Mouse (Mus musculus): ENCODE measurements at regions not wholly inside any gene's neighbourhood (a gene's known extent, or its start where the extent isn't known, plus 50 kb on each side); places are given as distances from the start of the nearest gene placed in this dataset.

- H3K27me3 ChIP-seq (replicated peaks): no peaks in the 10 kb centered on the region
- in situ Hi-C loops (cut with MboI; ENCODE audit: low pct_ligation_motif_present, low pct_unique_long_range_greater_than_20kb, low sequenced_read_pairs): no loop called here
- no peak for TF ChIP-seq ETS1 (conservative IDR thresholded peaks at IDR 0.05; ENCODE audit: low read depth, low read length)
- no peak for TF ChIP-seq JUN (IDR thresholded peaks at IDR 0.05; ENCODE audit: insufficient read depth, low read depth, low read length)
- no peak for TF ChIP-seq TBP (conservative IDR thresholded peaks at IDR 0.05; ENCODE audit: low read depth, low read length)
- no peak for TF ChIP-seq BHLHE40 (IDR thresholded peaks at IDR 0.05; ENCODE audit: low read depth, low read length)
- no peak for TF ChIP-seq KAT2A (IDR thresholded peaks at IDR 0.05; ENCODE audit: insufficient replicate concordance, low read length)
- no peak for TF ChIP-seq IRF4 (IDR thresholded peaks at IDR 0.05; ENCODE audit: low read depth, low read length)
- TF ChIP-seq SIN3A (IDR thresholded peaks at IDR 0.05; ENCODE audit: low read length): no peak
- H3K4me2 ChIP-seq (ENCODE audit: insufficient read depth, low read depth, poor library complexity, severe bottlenecking): no peak overlapping the region
- H3K79me2 ChIP-seq (replicated peaks; ENCODE audit: control insufficient read depth, extremely low read depth, insufficient read depth, poor library complexity, severe bottlenecking): no peaks in the 10 kb centered on the region
- no peak overlapping the region for H3K4me3 ChIP-seq (replicated peaks in 1 of 3; ENCODE audit: low read depth in 2 of 3, low read length in 2 of 3, poor library complexity in 1 of 3)
- dilution Hi-C loops (cut with MboI; ENCODE audit: extremely low pct_ligation_motif_present, extremely low pct_unique_long_range_greater_than_20kb, low sequenced_read_pairs): no loop called here
- no peak for DNase-seq (ENCODE audit: extremely low read depth)
- H3K36me3 ChIP-seq (replicated peaks in 1 of 2; ENCODE audit: control insufficient read depth in 1 of 2, insufficient read depth in 1 of 2, low read length in 1 of 2): no peaks in the 10 kb centered on the region
- no peak overlapping the region for H3K27ac ChIP-seq (ENCODE audit: insufficient read depth, low read depth)
- H3K9ac ChIP-seq (ENCODE audit: insufficient read depth, low read depth): no peak overlapping the region
- H3K9me3 ChIP-seq (replicated peaks; ENCODE audit: low read length): no peaks in the 10 kb centered on the region
- no peaks in the 10 kb centered on the region for H3K4me1 ChIP-seq (ENCODE audit: control insufficient read depth in 1 of 2, insufficient read depth in 2 of 2)
Observed at GRCm38 (mm10) chr6:143558046-143558884, 391.2 kb downstream of the Etnk1 start.

GRCm38 (mm10) chr6:143559316-143559715, 392.3 kb downstream of the Etnk1 start:
- no peak overlapping the region for H3K9ac ChIP-seq (ENCODE audit: insufficient read depth, low read depth)
- TF ChIP-seq UBTF (IDR thresholded peaks at IDR 0.05; ENCODE audit: low read depth, low read length) (no peak), RCOR1 (conservative IDR thresholded peaks at IDR 0.05; ENCODE audit: low read depth, low read length) (no peak), MAFK (IDR thresholded peaks at IDR 0.05; ENCODE audit: insufficient replicate concordance, low read length) (no peak)
- H3K36me3 ChIP-seq (replicated peaks in 1 of 2; ENCODE audit: control insufficient read depth in 1 of 2, insufficient read depth in 1 of 2, low read length in 1 of 2): no peaks in the 10 kb centered on the region
- no peaks in the 10 kb centered on the region for H3K9me3 ChIP-seq (replicated peaks; ENCODE audit: low read length)
- H3K4me3 ChIP-seq (replicated peaks in 1 of 3; ENCODE audit: low read depth in 2 of 3, low read length in 2 of 3, poor library complexity in 1 of 3): no peak overlapping the region
- no peak for DNase-seq (ENCODE audit: extremely low read depth)
- no peaks in the 10 kb centered on the region for H3K27me3 ChIP-seq (replicated peaks)
- dilution Hi-C loops (cut with MboI; ENCODE audit: extremely low pct_ligation_motif_present, extremely low pct_unique_long_range_greater_than_20kb, low sequenced_read_pairs): no loop called here
- no peaks in the 10 kb centered on the region for H3K79me2 ChIP-seq (replicated peaks; ENCODE audit: control insufficient read depth, extremely low read depth, insufficient read depth, poor library complexity, severe bottlenecking)
- in situ Hi-C loops (cut with MboI; ENCODE audit: low pct_ligation_motif_present, low pct_unique_long_range_greater_than_20kb, low sequenced_read_pairs): no loop called here
- H3K4me2 ChIP-seq (ENCODE audit: insufficient read depth, low read depth, poor library complexity, severe bottlenecking): no peak overlapping the region
- H3K4me1 ChIP-seq (ENCODE audit: control insufficient read depth in 1 of 2, insufficient read depth in 2 of 2): no peaks in the 10 kb centered on the region
- H3K27ac ChIP-seq (ENCODE audit: insufficient read depth, low read depth): no peak overlapping the region

GRCm38 (mm10) chr6:143561316-143562088, 394.5 kb downstream of the Etnk1 start:
- Histone ChIP-seq H3K4me2 (ENCODE audit: insufficient read depth, low read depth, poor library complexity, severe bottlenecking) (no peak overlapping the region), H3K9me3 (replicated peaks; ENCODE audit: low read length) (no peaks in the 10 kb centered on the region), H3K4me3 (replicated peaks in 1 of 3; ENCODE audit: low read depth in 2 of 3, low read length in 2 of 3, poor library complexity in 1 of 3) (no peak overlapping the region), H3K9ac (ENCODE audit: insufficient read depth, low read depth) (no peak overlapping the region), H3K27ac (ENCODE audit: insufficient read depth, low read depth) (no peak overlapping the region), H3K36me3 (replicated peaks in 1 of 2; ENCODE audit: control insufficient read depth in 1 of 2, insufficient read depth in 1 of 2, low read length in 1 of 2) (no peaks in the 10 kb centered on the region), H3K4me1 (ENCODE audit: control insufficient read depth in 1 of 2, insufficient read depth in 2 of 2) (no peaks in the 10 kb centered on the region), H3K79me2 (replicated peaks; ENCODE audit: control insufficient read depth, extremely low read depth, insufficient read depth, poor library complexity, severe bottlenecking) (no peaks in the 10 kb centered on the region), H3K27me3 (replicated peaks) (no peaks in the 10 kb centered on the region)
- DNase-seq (ENCODE audit: extremely low read depth): no peak
- no peak for TF ChIP-seq POLR2AphosphoS2 (IDR thresholded peaks at IDR 0.05; ENCODE audit: low read depth, low read length)
- dilution Hi-C loops (cut with MboI; ENCODE audit: extremely low pct_ligation_motif_present, extremely low pct_unique_long_range_greater_than_20kb, low sequenced_read_pairs) (no loop called here), in situ Hi-C loops (cut with MboI; ENCODE audit: low pct_ligation_motif_present, low pct_unique_long_range_greater_than_20kb, low sequenced_read_pairs) (no loop called here)

Measured in CH12.LX (cell line).